Mouse (Mus musculus): ENCODE measurements at regions not wholly inside any gene's neighbourhood (a gene's known extent, or its start where the extent isn't known, plus 50 kb on each side); places are given as distances from the start of the nearest gene placed in this dataset.

GRCm38 (mm10) chr2:167821186-167821585 is 110.7 kb upstream of the Ptpn1 start:
- H3K9me3 ChIP-seq (replicated peaks; ENCODE audit: control insufficient read depth, insufficient read depth, low read length, poor library complexity, severe bottlenecking): no peaks in the 10 kb centered on the region
- TF ChIP-seq POLR2A (IDR thresholded peaks at IDR 0.05; ENCODE audit: insufficient read depth, low read length) (no peak), CTCF (IDR thresholded peaks at IDR 0.05; ENCODE audit: low read depth, low read length) (no peak), EP300 (IDR thresholded peaks at IDR 0.05; ENCODE audit: insufficient read depth, low read depth, low read length) (no peak)
- H3K4me1 ChIP-seq (ENCODE audit: control insufficient read depth, insufficient read depth, low read length): no peaks in the 10 kb centered on the region
- H3K36me3 ChIP-seq (ENCODE audit: control insufficient read depth, insufficient read depth, low read length, poor library complexity, severe bottlenecking): no peaks in the 10 kb centered on the region
- no peaks in the 10 kb centered on the region for H3K27me3 ChIP-seq (ENCODE audit: control insufficient read depth, insufficient read depth, low read length, poor library complexity, severe bottlenecking)
- H3K27ac ChIP-seq (ENCODE audit: insufficient read depth, low read length): no peak overlapping the region
- H3K9ac ChIP-seq (ENCODE audit: low read depth, poor library complexity, severe bottlenecking): no peak overlapping the region
- no peak overlapping the region for H3K4me3 ChIP-seq (ENCODE audit: low read depth, low read length)

DNA sequence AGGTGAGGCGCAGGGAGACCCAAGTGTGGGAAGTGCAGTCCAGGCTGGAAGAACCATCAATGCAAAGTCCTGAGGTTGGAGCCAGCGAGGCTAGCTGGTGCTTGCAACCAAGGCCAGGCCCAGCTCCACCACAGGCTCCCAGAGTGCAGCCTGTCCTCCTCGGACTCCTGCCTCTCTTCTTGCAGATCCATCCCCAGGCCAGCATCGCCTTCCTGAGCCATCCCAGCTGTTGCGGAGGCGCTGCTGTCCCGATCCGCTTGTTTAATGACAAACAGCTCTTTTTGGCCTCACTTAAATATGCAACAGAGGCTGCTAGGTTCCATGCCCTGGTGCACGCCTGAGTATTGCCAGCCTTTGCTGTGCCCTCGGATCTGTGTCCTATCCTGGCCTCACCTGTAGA is 113.1 kb upstream of the Ptpn1 start:
- Histone ChIP-seq H3K9ac (ENCODE audit: low read depth, poor library complexity, severe bottlenecking) (no peak overlapping the region), H3K4me3 (ENCODE audit: low read depth, low read length) (no peak overlapping the region), H3K9me3 (replicated peaks; ENCODE audit: control insufficient read depth, insufficient read depth, low read length, poor library complexity, severe bottlenecking) (no peaks in the 10 kb centered on the region), H3K27ac (ENCODE audit: insufficient read depth, low read length) (no peak overlapping the region), H3K4me1 (ENCODE audit: control insufficient read depth, insufficient read depth, low read length) (no peaks in the 10 kb centered on the region), H3K27me3 (ENCODE audit: control insufficient read depth, insufficient read depth, low read length, poor library complexity, severe bottlenecking) (no peaks in the 10 kb centered on the region), H3K36me3 (ENCODE audit: control insufficient read depth, insufficient read depth, low read length, poor library complexity, severe bottlenecking) (no peaks in the 10 kb centered on the region)
- TF ChIP-seq POLR2A (IDR thresholded peaks at IDR 0.05; ENCODE audit: insufficient read depth, low read length): no peak
- no peak for TF ChIP-seq EP300 (IDR thresholded peaks at IDR 0.05; ENCODE audit: insufficient read depth, low read depth, low read length)
- no peak for TF ChIP-seq CTCF (IDR thresholded peaks at IDR 0.05; ENCODE audit: low read depth, low read length)

GRCm38 (mm10) chr2:167817030-167817429 is 114.8 kb upstream of the Ptpn1 start:
- Histone ChIP-seq H3K27ac (ENCODE audit: insufficient read depth, low read length) (no peak overlapping the region), H3K4me3 (ENCODE audit: low read depth, low read length) (no peak overlapping the region), H3K4me1 (ENCODE audit: control insufficient read depth, insufficient read depth, low read length) (no peaks in the 10 kb centered on the region), H3K27me3 (ENCODE audit: control insufficient read depth, insufficient read depth, low read length, poor library complexity, severe bottlenecking) (no peaks in the 10 kb centered on the region), H3K9ac (ENCODE audit: low read depth, poor library complexity, severe bottlenecking) (no peak overlapping the region), H3K36me3 (ENCODE audit: control insufficient read depth, insufficient read depth, low read length, poor library complexity, severe bottlenecking) (no peaks in the 10 kb centered on the region), H3K9me3 (replicated peaks; ENCODE audit: control insufficient read depth, insufficient read depth, low read length, poor library complexity, severe bottlenecking) (no peaks in the 10 kb centered on the region)
- TF ChIP-seq POLR2A (IDR thresholded peaks at IDR 0.05; ENCODE audit: insufficient read depth, low read length) (no peak), CTCF (IDR thresholded peaks at IDR 0.05; ENCODE audit: low read depth, low read length) (no peak), EP300 (IDR thresholded peaks at IDR 0.05; ENCODE audit: insufficient read depth, low read depth, low read length) (no peak)

DNA sequence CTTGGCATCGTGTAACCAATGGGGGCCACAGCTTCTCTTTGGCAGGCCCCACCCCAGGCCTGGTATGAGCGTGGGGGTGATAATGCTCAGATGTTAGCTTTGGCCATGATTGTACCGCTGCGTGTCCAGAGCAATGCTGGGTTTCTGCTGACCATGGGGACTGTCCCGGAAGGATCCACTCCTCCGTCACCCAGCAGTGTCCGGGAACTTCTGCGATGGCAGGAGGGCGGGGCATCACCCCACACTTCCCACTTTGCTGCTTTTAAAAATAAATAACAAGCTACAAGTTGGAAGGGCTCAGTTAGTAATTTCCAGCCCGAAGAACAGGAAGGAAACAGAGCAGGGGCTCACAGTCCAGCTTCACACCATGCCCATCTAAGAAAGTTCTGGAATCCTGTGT is 116.7 kb upstream of the Ptpn1 start:
- Histone ChIP-seq H3K9ac (ENCODE audit: low read depth, poor library complexity, severe bottlenecking) (no peak overlapping the region), H3K4me3 (ENCODE audit: low read depth, low read length) (no peak overlapping the region), H3K27ac (ENCODE audit: insufficient read depth, low read length) (no peak overlapping the region), H3K4me1 (ENCODE audit: control insufficient read depth, insufficient read depth, low read length) (no peaks in the 10 kb centered on the region), H3K27me3 (ENCODE audit: control insufficient read depth, insufficient read depth, low read length, poor library complexity, severe bottlenecking) (no peaks in the 10 kb centered on the region), H3K9me3 (replicated peaks; ENCODE audit: control insufficient read depth, insufficient read depth, low read length, poor library complexity, severe bottlenecking) (no peaks in the 10 kb centered on the region), H3K36me3 (ENCODE audit: control insufficient read depth, insufficient read depth, low read length, poor library complexity, severe bottlenecking) (no peaks in the 10 kb centered on the region)
- TF ChIP-seq POLR2A (IDR thresholded peaks at IDR 0.05; ENCODE audit: insufficient read depth, low read length) (no peak), EP300 (IDR thresholded peaks at IDR 0.05; ENCODE audit: insufficient read depth, low read depth, low read length) (no peak), CTCF (IDR thresholded peaks at IDR 0.05; ENCODE audit: low read depth, low read length) (no peak)

GRCm38 (mm10) chr2:167809256-167809655 is 119.6 kb upstream of the Tmem189 start:
- Histone ChIP-seq H3K27me3 (ENCODE audit: control insufficient read depth, insufficient read depth, low read length, poor library complexity, severe bottlenecking) (no peaks in the 10 kb centered on the region), H3K27ac (ENCODE audit: insufficient read depth, low read length) (no peak overlapping the region), H3K4me1 (ENCODE audit: control insufficient read depth, insufficient read depth, low read length) (no peaks in the 10 kb centered on the region), H3K36me3 (ENCODE audit: control insufficient read depth, insufficient read depth, low read length, poor library complexity, severe bottlenecking) (no peaks in the 10 kb centered on the region), H3K9me3 (replicated peaks; ENCODE audit: control insufficient read depth, insufficient read depth, low read length, poor library complexity, severe bottlenecking) (no peaks in the 10 kb centered on the region), H3K9ac (ENCODE audit: low read depth, poor library complexity, severe bottlenecking) (no peak overlapping the region), H3K4me3 (ENCODE audit: low read depth, low read length) (no peak overlapping the region)
- no peak for TF ChIP-seq CTCF (IDR thresholded peaks at IDR 0.05; ENCODE audit: low read depth, low read length)
- TF ChIP-seq POLR2A (IDR thresholded peaks at IDR 0.05; ENCODE audit: insufficient read depth, low read length): no peak
- no peak for TF ChIP-seq EP300 (IDR thresholded peaks at IDR 0.05; ENCODE audit: insufficient read depth, low read depth, low read length)

DNA sequence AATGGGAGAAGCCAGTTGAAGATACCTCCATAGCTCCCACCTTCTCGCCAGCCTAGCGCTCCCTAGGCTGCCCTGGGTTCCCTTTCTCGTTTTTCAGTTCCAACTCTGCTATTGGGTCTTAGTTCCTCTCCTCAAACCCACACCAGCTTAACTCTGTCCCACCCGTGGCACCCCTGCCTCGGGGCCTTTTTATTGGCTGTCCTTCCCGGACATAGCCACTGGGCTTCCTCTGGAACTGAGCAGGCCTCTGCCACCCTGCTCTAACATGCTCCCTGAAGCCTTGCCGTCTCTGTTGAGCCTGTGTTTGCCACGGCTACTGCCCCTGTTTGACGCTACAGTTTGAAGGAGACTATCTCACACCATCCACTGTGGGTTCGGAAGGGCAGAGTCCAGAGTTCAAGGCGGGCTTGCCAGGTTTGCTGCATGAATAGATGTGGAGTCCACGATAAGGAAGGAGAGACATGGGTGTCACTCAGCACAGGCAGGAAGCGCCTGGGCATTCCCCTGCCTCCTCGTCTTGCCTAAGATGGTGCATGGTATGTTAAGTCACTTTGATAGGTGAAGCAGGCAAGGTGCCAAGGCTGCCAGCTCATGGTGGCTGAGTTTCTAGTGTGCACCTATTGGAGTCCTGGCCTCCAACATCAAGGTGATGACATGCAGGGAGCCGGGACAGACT is 116.1 kb upstream of the Tmem189 start:
- H3K4me3 ChIP-seq (ENCODE audit: low read depth, low read length): no peak overlapping the region
- H3K9me3 ChIP-seq (replicated peaks; ENCODE audit: control insufficient read depth, insufficient read depth, low read length, poor library complexity, severe bottlenecking): no peaks in the 10 kb centered on the region
- H3K4me1 ChIP-seq (ENCODE audit: control insufficient read depth, insufficient read depth, low read length): no peaks in the 10 kb centered on the region
- TF ChIP-seq POLR2A (IDR thresholded peaks at IDR 0.05; ENCODE audit: insufficient read depth, low read length) (no peak), EP300 (IDR thresholded peaks at IDR 0.05; ENCODE audit: insufficient read depth, low read depth, low read length) (no peak), CTCF (IDR thresholded peaks at IDR 0.05; ENCODE audit: low read depth, low read length) (no peak)
- no peaks in the 10 kb centered on the region for H3K27me3 ChIP-seq (ENCODE audit: control insufficient read depth, insufficient read depth, low read length, poor library complexity, severe bottlenecking)
- no peak overlapping the region for H3K9ac ChIP-seq (ENCODE audit: low read depth, poor library complexity, severe bottlenecking)
- H3K36me3 ChIP-seq (ENCODE audit: control insufficient read depth, insufficient read depth, low read length, poor library complexity, severe bottlenecking): no peaks in the 10 kb centered on the region
- no peak overlapping the region for H3K27ac ChIP-seq (ENCODE audit: insufficient read depth, low read length)
